Mouse (Mus musculus): ENCODE measurements around the gene Cpt2.
A peak's percentile ranks its signal among the peaks of the same experiment; 100 is the strongest.

Gene Cpt2

GRCm38 (mm10) chr4:107889731-107890432, 33.5 kb downstream of the Cpt2 start, which contains the start of gene 0610037L13Rik:
TSS of gene 0610037L13Rik (plus strand) at chr4:107889813.
- H3K36me3 ChIP-seq (ENCODE audit: control insufficient read depth, insufficient read depth, low read length, poor library complexity, severe bottlenecking) = no peaks in the 10 kb centered on the region
- no peaks in the 10 kb centered on the region for H3K27me3 ChIP-seq (ENCODE audit: control insufficient read depth, insufficient read depth, low read length, poor library complexity, severe bottlenecking)

GRCm38 (mm10) chr4:107889385-107889730, 34.1 kb downstream of the Cpt2 start:
- Histone ChIP-seq H3K36me3 (ENCODE audit: control insufficient read depth, insufficient read depth, low read length, poor library complexity, severe bottlenecking) (0 out of 2 replicates have a peak, but pooled peaks cover 2% of the 10 kb centered on the region), H3K27me3 (ENCODE audit: control insufficient read depth, insufficient read depth, low read length, poor library complexity, severe bottlenecking) (no peaks in the 10 kb centered on the region)
- no peak for DNase-seq (ENCODE audit: low read depth, low spot score)

More at GRCm38 (mm10) chr4:107889731-107890432, 33.5 kb downstream of the Cpt2 start, which contains the start of gene 0610037L13Rik:
- DNase-seq (ENCODE audit: low read depth, low spot score) = peak; percentile 97

- no peaks in the 10 kb centered on the region for H3K27me3 ChIP-seq (ENCODE audit: control insufficient read depth, insufficient read depth, low read length, poor library complexity, severe bottlenecking)
- H3K36me3 ChIP-seq (ENCODE audit: control insufficient read depth, insufficient read depth, low read length, poor library complexity, severe bottlenecking) = peaks cover 3% of the 10 kb centered on the region; the same call in 1 of the 2 replicates
- no peak for DNase-seq (ENCODE audit: low read depth, low spot score)
Observed at GRCm38 (mm10) chr4:107886371-107886770, 37.0 kb downstream of the Cpt2 start.

DNA sequence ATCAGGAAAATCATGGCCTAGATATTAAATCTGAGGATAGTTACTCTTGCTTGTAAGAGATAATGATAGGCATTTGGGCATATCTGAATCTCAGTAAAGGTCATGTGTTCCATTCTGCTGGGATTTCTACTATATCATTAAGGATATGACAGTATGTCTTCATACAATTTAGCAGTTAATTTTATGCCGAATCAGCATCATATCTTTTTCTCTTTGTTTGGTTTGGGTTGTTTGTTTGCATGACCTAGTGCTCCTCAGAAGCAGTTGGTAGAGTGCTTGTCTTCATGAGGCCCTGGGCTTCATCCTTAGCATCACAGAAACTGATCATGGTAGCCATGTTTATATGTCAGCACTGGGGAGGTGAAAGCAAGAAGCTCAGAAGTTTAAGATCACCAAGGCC, 41.8 kb downstream of the Cpt2 start:
- Histone ChIP-seq H3K27me3 (ENCODE audit: control insufficient read depth, insufficient read depth, low read length, poor library complexity, severe bottlenecking) (no peaks in the 10 kb centered on the region), H3K36me3 (ENCODE audit: control insufficient read depth, insufficient read depth, low read length, poor library complexity, severe bottlenecking) (peaks cover 3% of the 10 kb centered on the region; the same call in 1 of the 2 replicates)
- no peak for DNase-seq (ENCODE audit: low read depth, low spot score)

- no peaks in the 10 kb centered on the region for H3K27me3 ChIP-seq (ENCODE audit: control insufficient read depth, insufficient read depth, low read length, poor library complexity, severe bottlenecking)
- peak; percentile 97 for DNase-seq (ENCODE audit: low read depth, low spot score)
- H3K36me3 ChIP-seq (ENCODE audit: control insufficient read depth, insufficient read depth, low read length, poor library complexity, severe bottlenecking) = peaks cover 1% of the 10 kb centered on the region; the same call in 1 of the 2 replicates
Observed at GRCm38 (mm10) chr4:107879254-107880050, 44.0 kb downstream of the Cpt2 start, which contains the start of gene Magoh. TSS of gene Magoh (plus strand) at chr4:107879755.

DNA sequence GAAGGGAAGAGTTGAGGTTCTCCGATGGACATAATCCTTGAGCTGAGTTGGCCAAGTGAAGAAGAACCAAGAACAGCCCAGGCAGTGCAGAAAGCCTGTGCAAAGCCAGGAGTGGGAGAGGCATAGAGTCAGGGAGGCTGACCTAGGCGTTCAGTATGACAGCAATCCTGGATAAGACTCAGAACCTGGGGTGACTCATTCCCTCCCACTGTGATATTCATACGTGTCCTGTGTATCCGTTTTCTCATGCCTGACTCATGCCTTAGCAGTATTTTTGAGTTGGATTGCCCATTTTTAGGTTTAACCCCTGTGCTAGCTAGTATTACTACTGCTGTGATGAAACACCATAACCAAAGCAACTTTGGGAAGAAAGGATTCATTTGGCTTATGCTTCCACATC, 58.5 kb downstream of the Cpt2 start:
- H3K27me3 ChIP-seq (ENCODE audit: control insufficient read depth, insufficient read depth, low read length, poor library complexity, severe bottlenecking) = no peaks in the 10 kb centered on the region
- no peaks in the 10 kb centered on the region for H3K36me3 ChIP-seq (ENCODE audit: control insufficient read depth, insufficient read depth, low read length, poor library complexity, severe bottlenecking)
- DNase-seq (ENCODE audit: low read depth, low spot score) = no peak

- H3K27me3 ChIP-seq (ENCODE audit: control insufficient read depth, insufficient read depth, low read length, poor library complexity, severe bottlenecking) = no peaks in the 10 kb centered on the region
- H3K36me3 ChIP-seq (ENCODE audit: control insufficient read depth, insufficient read depth, low read length, poor library complexity, severe bottlenecking) = no peaks in the 10 kb centered on the region
- DNase-seq (ENCODE audit: low read depth, low spot score) = no peak
Observed at GRCm38 (mm10) chr4:107858995-107859394, 64.4 kb downstream of the Cpt2 start.

DNA sequence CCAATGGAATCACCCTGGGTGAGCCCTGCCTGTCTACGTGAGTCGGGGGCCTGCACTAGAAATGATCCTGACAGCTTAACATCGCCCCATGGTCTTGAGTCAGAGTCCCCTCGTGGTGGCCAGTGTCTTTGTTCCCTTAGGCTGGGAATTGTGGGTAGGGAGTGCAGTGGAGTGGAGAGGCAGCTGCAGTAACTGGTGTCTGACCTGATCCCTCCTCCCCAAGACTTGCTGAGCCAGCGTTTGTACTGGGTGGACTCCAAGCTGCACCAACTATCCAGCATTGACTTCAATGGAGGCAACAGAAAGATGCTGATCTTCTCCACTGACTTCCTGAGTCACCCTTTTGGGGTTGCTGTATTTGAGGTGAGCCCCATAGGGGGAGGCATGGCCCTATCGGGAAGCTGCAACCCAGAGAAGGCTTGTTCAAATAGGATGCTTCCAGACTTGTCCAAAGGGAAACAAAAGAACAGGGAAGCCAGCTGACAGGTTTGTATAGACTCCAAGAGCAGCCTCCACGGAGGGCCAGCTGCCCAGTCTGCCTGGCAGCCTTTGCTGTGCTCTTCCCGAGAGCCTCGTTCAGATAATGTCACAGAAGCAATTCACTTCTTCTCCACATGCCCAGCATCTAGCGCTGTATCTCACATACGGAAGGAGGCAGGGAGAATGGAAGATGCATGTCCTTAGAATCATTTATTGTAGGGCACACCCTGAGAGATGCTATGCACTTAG, 66.3 kb downstream of the Cpt2 start:
- no peak for DNase-seq (ENCODE audit: low read depth, low spot score)
- Histone ChIP-seq H3K36me3 (ENCODE audit: control insufficient read depth, insufficient read depth, low read length, poor library complexity, severe bottlenecking) (no peaks in the 10 kb centered on the region), H3K27me3 (ENCODE audit: control insufficient read depth, insufficient read depth, low read length, poor library complexity, severe bottlenecking) (no peaks in the 10 kb centered on the region)

Measured in splenic B cell, adult 2 months (primary cell).